Mouse (Mus musculus) thymus, postnatal 36 days (tissue): ENCODE measurements around the gene Gm49450.
A peak's percentile ranks its signal among the peaks of the same experiment; 100 is the strongest.

Source experiments
- DNase-seq, 2 experiments: peaks; one replicate each; pipeline ENCODE4 v3.0.0; 2022; ENCODE audit warnings: mixed read lengths in 2 of 2

The Gm49450 gene

GRCm38 (mm10) chr15:98953401-98954356 is at the start of gene Gm49450, which contains the start of gene Tuba1a:
Gene Gm49450, minus strand, starts transcription at chr15:98953551.
Gene Tuba1a, minus strand, starts transcription at chr15:98953703.
- DNase-seq: peak; percentile 95 to 98

GRCm38 (mm10) chr15:99001451-99001931 is 48.1 kb upstream of the Gm49450 start:
- DNase-seq: no peak

- peak in 1 of 2 experiments; percentile 33 for DNase-seq
Observed at GRCm38 (mm10) chr15:99000535-99001283, 47.4 kb upstream of the Gm49450 start.

- DNase-seq: no peak
Observed at GRCm38 (mm10) chr15:98998775-98999157, 45.4 kb upstream of the Gm49450 start.

- DNase-seq: no peak
Observed at GRCm38 (mm10) chr15:98997938-98998774, 44.8 kb upstream of the Gm49450 start.

- DNase-seq: no peak
Observed at GRCm38 (mm10) chr15:98996840-98997239, 43.5 kb upstream of the Gm49450 start.

- DNase-seq: no peak
Observed at GRCm38 (mm10) chr15:98994957-98995520, 41.7 kb upstream of the Gm49450 start.

GRCm38 (mm10) chr15:98993865-98994264 is 40.5 kb upstream of the Gm49450 start:
- peak; percentile 85 to 86 for DNase-seq

- peak; percentile 91 to 93 for DNase-seq
Observed at GRCm38 (mm10) chr15:98993093-98993793, 39.9 kb upstream of the Gm49450 start.

GRCm38 (mm10) chr15:98992086-98992912 is 38.9 kb upstream of the Gm49450 start:
- peak; percentile 53 to 54 for DNase-seq

GRCm38 (mm10) chr15:98991540-98992050 is 38.2 kb upstream of the Gm49450 start:
- no peak for DNase-seq

GRCm38 (mm10) chr15:98990669-98991539 is 37.6 kb upstream of the Gm49450 start:
- no peak for DNase-seq

- no peak for DNase-seq
Observed at GRCm38 (mm10) chr15:98989701-98990430, 36.5 kb upstream of the Gm49450 start.

- DNase-seq: no peak
Observed at GRCm38 (mm10) chr15:98988787-98989186, 35.4 kb upstream of the Gm49450 start.

- DNase-seq: no peak
Observed at GRCm38 (mm10) chr15:98987661-98988181, 34.4 kb upstream of the Gm49450 start.

- no peak for DNase-seq
Observed at GRCm38 (mm10) chr15:98987077-98987630, 33.8 kb upstream of the Gm49450 start.

GRCm38 (mm10) chr15:98985982-98986715 is 32.8 kb upstream of the Gm49450 start:
- no peak for DNase-seq
